Mouse (Mus musculus): ENCODE measurements around the gene Insl5. TPM values are rescaled to one million over a fixed set of nuclear protein-coding genes. Genes with fewer than 3 reads are reported as not detected.

Insl5 gene
- polyA plus RNA-seq, 1 experiment from 2014 or later, result 0.69 TPM

DNA sequence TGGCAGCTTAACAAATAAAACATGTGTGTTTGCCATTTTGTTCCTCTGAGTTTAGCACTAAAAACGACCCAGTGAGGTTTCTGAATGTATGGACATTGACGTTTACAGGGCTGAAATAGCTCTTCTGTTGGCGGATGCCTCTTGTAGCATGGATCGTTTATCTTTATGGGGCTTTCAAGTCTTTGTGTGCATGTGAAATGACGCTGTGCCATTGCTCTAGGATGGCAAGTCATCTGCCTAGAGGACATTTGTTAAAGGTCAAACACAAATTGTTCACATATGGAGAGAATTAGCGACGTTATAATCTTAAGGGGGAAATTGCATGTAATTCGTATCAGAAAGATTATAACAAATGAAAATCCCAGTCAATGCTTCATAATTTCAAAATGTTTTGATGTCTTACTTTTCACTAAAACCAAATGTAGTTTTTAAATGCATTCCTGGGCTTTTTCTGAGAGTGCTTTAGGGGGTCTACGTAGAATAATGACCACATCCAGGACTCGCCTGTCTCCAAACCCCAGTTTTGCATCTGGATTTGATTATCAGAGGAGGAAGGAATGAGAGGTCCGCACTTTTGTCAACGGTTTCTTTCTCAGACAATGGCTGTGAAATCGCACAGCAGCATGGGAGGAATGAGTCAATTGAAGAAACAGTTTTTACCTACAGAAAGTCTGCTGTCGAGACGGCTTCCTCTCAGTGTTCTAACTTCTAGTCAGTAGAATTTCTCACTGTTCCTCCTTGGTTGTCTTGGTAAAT, 21.3 kb downstream of the Insl5 start:
- H3K9ac ChIP-seq (ENCODE audit: low read depth, low read length), result no peak overlapping the region
- H3K27me3 ChIP-seq (replicated peaks; ENCODE audit: control insufficient read depth, insufficient read depth, low read length), result no peaks in the 10 kb centered on the region
- H3K4me2 ChIP-seq (ENCODE audit: low read length), result no peak overlapping the region
- H3K27ac ChIP-seq (ENCODE audit: low read depth, low read length), result no peak overlapping the region
- H3K4me1 ChIP-seq (ENCODE audit: control insufficient read depth, insufficient read depth, low read depth, low read length), result no peaks in the 10 kb centered on the region; the same call in 1 of the 2 replicates
- H3K4me3 ChIP-seq (ENCODE audit: low read length), result no peak overlapping the region
- no peaks in the 10 kb centered on the region for H3K36me3 ChIP-seq (ENCODE audit: control insufficient read depth, insufficient read depth, low read length)
- ATAC-seq, result no peak
- no peaks in the 10 kb centered on the region for H3K9me3 ChIP-seq (ENCODE audit: control insufficient read depth, low read length)
- 58% methylated on average over 15 of the region's 15 CpGs for WGBS

GRCm38 (mm10) chr4:103004681-103005080, 22.0 kb downstream of the Insl5 start:
- H3K27me3 ChIP-seq (replicated peaks; ENCODE audit: control insufficient read depth, insufficient read depth, low read length), result no peaks in the 10 kb centered on the region
- H3K27ac ChIP-seq (ENCODE audit: low read depth, low read length), result no peak overlapping the region
- no peaks in the 10 kb centered on the region; the same call in 1 of the 2 replicates for H3K4me1 ChIP-seq (ENCODE audit: control insufficient read depth, insufficient read depth, low read depth, low read length)
- no peak for ATAC-seq
- H3K9ac ChIP-seq (ENCODE audit: low read depth, low read length), result no peak overlapping the region
- no peak overlapping the region for H3K4me3 ChIP-seq (ENCODE audit: low read length)
- H3K9me3 ChIP-seq (ENCODE audit: control insufficient read depth, low read length), result no peaks in the 10 kb centered on the region
- 67% methylated on average over 4 of the region's 4 CpGs for WGBS
- no peak overlapping the region for H3K4me2 ChIP-seq (ENCODE audit: low read length)
- no peaks in the 10 kb centered on the region for H3K36me3 ChIP-seq (ENCODE audit: control insufficient read depth, insufficient read depth, low read length)

GRCm38 (mm10) chr4:102991685-102992084, 35.0 kb downstream of the Insl5 start:
- Histone ChIP-seq H3K4me1 (ENCODE audit: control insufficient read depth, insufficient read depth, low read depth, low read length) (no peaks in the 10 kb centered on the region), H3K9ac (ENCODE audit: low read depth, low read length) (no peak overlapping the region), H3K4me3 (ENCODE audit: low read length) (no peak overlapping the region), H3K36me3 (ENCODE audit: control insufficient read depth, insufficient read depth, low read length) (no peaks in the 10 kb centered on the region), H3K27me3 (replicated peaks; ENCODE audit: control insufficient read depth, insufficient read depth, low read length) (no peaks in the 10 kb centered on the region), H3K27ac (ENCODE audit: low read depth, low read length) (no peak overlapping the region), H3K4me2 (ENCODE audit: low read length) (no peak overlapping the region), H3K9me3 (ENCODE audit: control insufficient read depth, low read length) (no peaks in the 10 kb centered on the region)
- 74% methylated on average over 3 of the region's 3 CpGs for WGBS
- ATAC-seq, result no peak

GRCm38 (mm10) chr4:102990595-102991340, 35.9 kb downstream of the Insl5 start:
- H3K9ac ChIP-seq (ENCODE audit: low read depth, low read length), result no peak overlapping the region
- 87% methylated on average over 11 of the region's 11 CpGs for WGBS
- no peak overlapping the region for H3K4me2 ChIP-seq (ENCODE audit: low read length)
- no peaks in the 10 kb centered on the region for H3K27me3 ChIP-seq (replicated peaks; ENCODE audit: control insufficient read depth, insufficient read depth, low read length)
- no peaks in the 10 kb centered on the region for H3K36me3 ChIP-seq (ENCODE audit: control insufficient read depth, insufficient read depth, low read length)
- no peak overlapping the region for H3K4me3 ChIP-seq (ENCODE audit: low read length)
- H3K27ac ChIP-seq (ENCODE audit: low read depth, low read length), result no peak overlapping the region
- no peaks in the 10 kb centered on the region for H3K4me1 ChIP-seq (ENCODE audit: control insufficient read depth, insufficient read depth, low read depth, low read length)
- no peak for ATAC-seq
- no peaks in the 10 kb centered on the region for H3K9me3 ChIP-seq (ENCODE audit: control insufficient read depth, low read length)

GRCm38 (mm10) chr4:102990016-102990415, 36.6 kb downstream of the Insl5 start:
- Histone ChIP-seq H3K4me1 (ENCODE audit: control insufficient read depth, insufficient read depth, low read depth, low read length) (no peaks in the 10 kb centered on the region), H3K4me2 (ENCODE audit: low read length) (no peak overlapping the region), H3K36me3 (ENCODE audit: control insufficient read depth, insufficient read depth, low read length) (no peaks in the 10 kb centered on the region), H3K4me3 (ENCODE audit: low read length) (no peak overlapping the region), H3K27me3 (replicated peaks; ENCODE audit: control insufficient read depth, insufficient read depth, low read length) (no peaks in the 10 kb centered on the region), H3K9me3 (ENCODE audit: control insufficient read depth, low read length) (no peaks in the 10 kb centered on the region), H3K27ac (ENCODE audit: low read depth, low read length) (no peak overlapping the region), H3K9ac (ENCODE audit: low read depth, low read length) (no peak overlapping the region)
- WGBS, result 83% methylated on average over 4 of the region's 4 CpGs
- ATAC-seq, result no peak

- 81% methylated on average over 5 of the region's 5 CpGs for WGBS
- no peaks in the 10 kb centered on the region for H3K27me3 ChIP-seq (replicated peaks; ENCODE audit: control insufficient read depth, insufficient read depth, low read length)
Observed at GRCm38 (mm10) chr4:102989391-102989790, 37.3 kb downstream of the Insl5 start.

DNA sequence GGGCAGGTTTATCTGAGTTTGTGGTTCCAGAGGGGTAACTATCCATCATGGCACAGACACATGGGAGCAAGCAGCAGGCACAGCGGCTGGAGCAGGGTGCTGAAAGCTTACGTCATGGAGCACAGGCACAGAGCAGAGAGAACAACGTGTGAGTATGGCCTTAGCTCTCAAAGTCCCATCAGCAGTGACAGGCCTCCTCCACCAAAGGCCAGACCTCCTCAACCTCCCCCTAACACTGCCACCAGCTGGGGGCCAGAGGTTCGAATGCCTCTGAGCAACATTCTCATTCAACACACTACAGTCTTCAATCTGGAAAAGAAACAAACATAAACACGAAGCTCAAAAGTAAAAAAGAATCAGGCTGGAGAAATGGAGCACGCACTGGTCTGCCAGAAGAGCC, 38.1 kb downstream of the Insl5 start:
- WGBS, result 76% methylated on average over 6 of the region's 6 CpGs
- Histone ChIP-seq H3K4me1 (ENCODE audit: control insufficient read depth, insufficient read depth, low read depth, low read length) (no peaks in the 10 kb centered on the region), H3K9ac (ENCODE audit: low read depth, low read length) (no peak overlapping the region), H3K4me3 (ENCODE audit: low read length) (no peak overlapping the region), H3K9me3 (ENCODE audit: control insufficient read depth, low read length) (no peaks in the 10 kb centered on the region), H3K27me3 (replicated peaks; ENCODE audit: control insufficient read depth, insufficient read depth, low read length) (no peaks in the 10 kb centered on the region), H3K36me3 (ENCODE audit: control insufficient read depth, insufficient read depth, low read length) (no peaks in the 10 kb centered on the region), H3K4me2 (ENCODE audit: low read length) (no peak overlapping the region), H3K27ac (ENCODE audit: low read depth, low read length) (no peak overlapping the region)
- no peak for ATAC-seq

More at GRCm38 (mm10) chr4:102989391-102989790, 37.3 kb downstream of the Insl5 start:
- Histone ChIP-seq H3K9me3 (ENCODE audit: control insufficient read depth, low read length) (no peaks in the 10 kb centered on the region), H3K36me3 (ENCODE audit: control insufficient read depth, insufficient read depth, low read length) (no peaks in the 10 kb centered on the region), H3K4me1 (ENCODE audit: control insufficient read depth, insufficient read depth, low read depth, low read length) (no peaks in the 10 kb centered on the region), H3K9ac (ENCODE audit: low read depth, low read length) (no peak overlapping the region), H3K27ac (ENCODE audit: low read depth, low read length) (no peak overlapping the region), H3K4me2 (ENCODE audit: low read length) (no peak overlapping the region), H3K4me3 (ENCODE audit: low read length) (no peak overlapping the region)
- ATAC-seq, result no peak

- Histone ChIP-seq H3K4me2 (ENCODE audit: low read length) (no peak overlapping the region), H3K36me3 (ENCODE audit: control insufficient read depth, insufficient read depth, low read length) (no peaks in the 10 kb centered on the region), H3K27me3 (replicated peaks; ENCODE audit: control insufficient read depth, insufficient read depth, low read length) (no peaks in the 10 kb centered on the region), H3K9ac (ENCODE audit: low read depth, low read length) (no peak overlapping the region), H3K4me1 (ENCODE audit: control insufficient read depth, insufficient read depth, low read depth, low read length) (no peaks in the 10 kb centered on the region), H3K9me3 (ENCODE audit: control insufficient read depth, low read length) (no peaks in the 10 kb centered on the region), H3K27ac (ENCODE audit: low read depth, low read length) (no peak overlapping the region), H3K4me3 (ENCODE audit: low read length) (no peak overlapping the region)
- ATAC-seq, result no peak
- 67% methylated on average over 2 of the region's 2 CpGs for WGBS
Observed at GRCm38 (mm10) chr4:102987756-102988155, 38.9 kb downstream of the Insl5 start.

DNA sequence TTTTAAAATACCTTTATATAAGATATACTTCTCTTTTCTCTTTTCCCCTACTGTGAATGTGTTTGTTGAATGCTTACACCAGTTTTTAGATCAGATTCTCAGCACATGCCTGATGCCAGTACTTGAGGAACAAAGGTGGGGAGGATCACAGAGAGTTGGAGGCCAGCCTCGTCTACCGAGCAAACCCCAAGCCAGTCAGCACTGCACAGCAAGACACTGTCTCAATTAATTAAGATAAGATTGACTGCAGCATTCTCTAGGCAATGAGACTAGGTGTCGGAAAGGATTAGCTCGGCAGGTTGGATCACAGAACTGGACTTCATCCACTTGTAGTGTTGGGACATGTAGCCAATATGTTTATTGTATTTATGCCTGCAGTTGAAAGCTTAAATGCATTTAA, 39.3 kb downstream of the Insl5 start:
- H3K4me1 ChIP-seq (ENCODE audit: control insufficient read depth, insufficient read depth, low read depth, low read length), result no peaks in the 10 kb centered on the region
- no peak overlapping the region for H3K9ac ChIP-seq (ENCODE audit: low read depth, low read length)
- H3K27me3 ChIP-seq (replicated peaks; ENCODE audit: control insufficient read depth, insufficient read depth, low read length), result no peaks in the 10 kb centered on the region
- H3K36me3 ChIP-seq (ENCODE audit: control insufficient read depth, insufficient read depth, low read length), result no peaks in the 10 kb centered on the region
- no peaks in the 10 kb centered on the region for H3K9me3 ChIP-seq (ENCODE audit: control insufficient read depth, low read length)
- ATAC-seq, result 0 out of 2 replicates have a peak, but pooled peaks have one; percentile 30
- 37% methylated on average over 4 of the region's 4 CpGs for WGBS
- H3K27ac ChIP-seq (ENCODE audit: low read depth, low read length), result no peak overlapping the region
- no peak overlapping the region for H3K4me2 ChIP-seq (ENCODE audit: low read length)
- H3K4me3 ChIP-seq (ENCODE audit: low read length), result no peak overlapping the region
